Mouse (Mus musculus): ENCODE results near the gene Lhfpl2.
A peak's percentile ranks its signal among the peaks of the same experiment; 100 is the strongest.

Lhfpl2 gene

DNA sequence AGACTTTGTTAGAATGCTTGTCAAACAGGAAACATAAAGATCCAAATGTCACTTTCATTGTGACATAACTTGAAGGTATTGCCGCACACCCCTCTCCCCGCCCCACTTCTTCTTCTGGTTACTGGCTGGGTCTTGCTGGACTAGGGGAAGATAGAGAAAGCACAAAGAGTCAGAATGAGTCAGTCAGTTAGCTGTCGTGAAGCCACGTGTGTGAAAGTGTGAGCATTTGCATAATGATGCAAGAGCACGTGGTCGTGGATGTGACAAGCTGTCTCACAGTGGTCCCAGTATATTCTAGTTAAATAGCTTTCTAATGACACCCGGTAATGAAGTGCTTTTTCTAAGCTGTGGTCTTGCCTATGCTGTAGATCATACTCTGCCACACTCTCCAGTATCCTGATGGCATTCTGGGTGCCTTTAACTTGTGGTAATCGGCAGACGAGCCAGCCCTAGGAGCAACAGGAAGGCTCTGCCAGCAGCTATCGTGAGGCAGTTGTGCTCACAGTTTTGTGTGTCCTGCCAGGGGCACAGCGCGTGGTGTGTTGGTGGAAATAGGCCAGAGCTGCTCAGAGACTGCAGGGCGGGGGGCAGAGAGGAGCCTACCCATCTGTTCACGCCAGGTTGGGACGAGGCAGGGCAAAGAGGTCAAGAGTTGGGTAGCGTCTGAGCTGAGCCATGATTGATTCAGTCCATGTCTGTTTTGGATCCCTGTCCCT is 40.9 kb downstream of the Lhfpl2 start:
- no peak for DNase-seq (ENCODE audit: low read depth)

DNA sequence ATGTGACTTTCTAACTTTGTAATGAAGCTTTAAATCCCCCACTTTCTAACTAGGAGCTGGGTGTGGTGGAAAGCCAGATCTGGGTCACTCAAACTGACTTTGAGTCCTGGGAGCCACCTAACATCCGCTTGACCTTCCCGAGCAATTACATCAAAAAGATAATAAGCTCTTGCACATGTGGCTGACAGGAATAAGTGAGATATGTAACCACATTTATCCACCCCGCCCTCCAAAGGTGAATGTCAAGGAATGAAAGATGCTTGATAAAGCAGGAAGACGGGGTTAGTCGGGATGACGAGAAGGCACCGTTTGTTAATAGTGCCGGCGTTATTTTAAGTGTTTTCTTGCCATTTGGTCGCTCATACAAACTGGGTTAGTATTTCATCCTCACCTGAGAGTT is 41.5 kb downstream of the Lhfpl2 start:
- no peak for DNase-seq (ENCODE audit: low read depth)

DNA sequence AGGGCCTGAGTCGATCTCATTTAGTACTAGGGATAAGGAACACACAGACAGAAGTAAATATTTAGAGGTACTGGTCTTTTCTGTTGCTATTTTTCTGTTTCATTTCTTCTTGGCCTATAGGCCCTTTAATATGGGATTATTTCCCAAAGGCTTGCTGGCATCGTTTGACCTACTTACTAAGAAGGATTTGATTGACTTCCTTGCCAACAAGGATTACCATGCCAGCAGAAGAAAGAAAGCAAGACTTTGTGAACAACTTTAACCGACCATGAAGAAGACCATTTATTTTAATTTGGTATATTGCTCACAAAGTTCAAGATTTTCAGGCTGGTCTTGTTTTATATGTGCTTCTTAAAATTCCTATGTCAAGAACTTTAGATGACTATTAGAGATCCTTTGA is 42.8 kb downstream of the Lhfpl2 start:
- DNase-seq (ENCODE audit: low read depth): no peak

DNA sequence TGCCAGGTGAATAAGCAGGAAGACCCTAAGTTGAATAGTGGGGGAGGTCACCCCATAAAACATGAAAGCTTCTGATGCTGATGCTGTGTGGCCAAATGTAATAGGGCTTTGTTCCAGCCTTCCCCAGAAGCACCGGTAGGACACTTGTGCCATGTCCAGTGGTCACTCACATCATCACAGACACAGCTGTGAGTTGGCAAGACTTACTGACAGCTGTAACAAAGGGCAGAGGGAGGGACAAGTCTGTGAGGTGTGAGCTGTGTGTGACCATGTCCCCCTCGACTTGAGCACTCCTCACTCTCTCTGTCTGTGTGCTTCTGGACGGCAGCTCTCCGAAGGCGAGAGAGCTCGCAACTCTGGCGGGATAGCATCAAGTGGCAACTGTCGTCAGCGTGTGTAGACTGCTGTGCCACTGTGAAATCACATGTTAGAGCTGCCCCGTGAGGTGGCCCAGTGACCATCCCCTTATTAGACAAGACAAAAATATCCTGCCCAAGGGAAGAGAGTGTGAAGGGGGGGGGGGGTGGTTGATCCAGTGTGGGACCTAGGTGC is 43.5 kb downstream of the Lhfpl2 start:
- DNase-seq (ENCODE audit: low read depth): no peak

DNA sequence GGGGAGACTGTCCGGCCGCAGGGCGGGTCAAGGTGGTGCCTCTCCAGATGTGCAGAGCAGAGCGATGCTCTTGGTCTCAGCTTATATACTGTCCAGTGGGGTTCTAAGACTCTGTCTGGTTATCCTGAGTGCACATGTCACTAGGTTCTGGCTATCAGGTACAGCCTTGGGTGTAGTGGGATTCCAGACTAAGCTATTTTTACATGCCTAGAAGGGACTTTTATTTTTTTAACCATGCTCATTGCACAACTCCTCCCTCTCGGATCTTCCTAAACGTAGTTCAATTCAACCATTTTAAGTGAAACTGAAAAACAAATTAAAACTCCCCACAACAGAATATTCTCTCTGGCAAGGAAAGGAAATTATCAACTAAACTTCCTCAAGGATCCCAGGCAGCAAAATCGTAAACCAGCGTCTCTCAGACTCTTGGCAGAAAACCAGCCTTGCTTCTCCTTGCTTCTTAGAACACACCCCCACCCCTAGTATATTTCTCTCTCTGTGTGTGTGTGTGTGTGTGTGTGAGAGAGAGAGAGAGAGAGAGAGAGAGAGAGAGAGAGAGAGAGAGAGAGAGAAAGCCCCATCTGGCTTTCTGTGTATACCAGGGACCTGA is 47.4 kb downstream of the Lhfpl2 start:
- no peak for DNase-seq (ENCODE audit: low read depth)

DNA sequence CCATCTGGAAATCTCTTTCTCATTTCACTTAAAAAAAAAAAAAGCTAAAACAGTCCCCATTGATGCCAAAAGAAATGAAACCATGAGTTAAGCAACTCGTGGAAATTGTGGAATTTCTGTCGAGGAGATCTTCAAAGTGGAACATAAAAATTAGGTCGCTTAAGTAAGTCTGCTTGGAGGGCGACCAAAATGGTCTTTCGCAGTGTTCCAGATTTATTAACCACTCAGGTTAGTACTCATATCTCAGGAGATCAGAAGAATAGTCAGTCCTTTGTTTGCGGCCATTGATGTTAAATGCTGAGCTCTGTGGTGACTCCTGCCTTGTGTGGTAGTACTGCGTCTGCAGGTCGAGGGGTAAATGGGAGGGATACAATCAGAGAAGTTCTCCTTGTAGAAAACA is 48.8 kb downstream of the Lhfpl2 start:
- no peak for DNase-seq (ENCODE audit: low read depth)

DNA sequence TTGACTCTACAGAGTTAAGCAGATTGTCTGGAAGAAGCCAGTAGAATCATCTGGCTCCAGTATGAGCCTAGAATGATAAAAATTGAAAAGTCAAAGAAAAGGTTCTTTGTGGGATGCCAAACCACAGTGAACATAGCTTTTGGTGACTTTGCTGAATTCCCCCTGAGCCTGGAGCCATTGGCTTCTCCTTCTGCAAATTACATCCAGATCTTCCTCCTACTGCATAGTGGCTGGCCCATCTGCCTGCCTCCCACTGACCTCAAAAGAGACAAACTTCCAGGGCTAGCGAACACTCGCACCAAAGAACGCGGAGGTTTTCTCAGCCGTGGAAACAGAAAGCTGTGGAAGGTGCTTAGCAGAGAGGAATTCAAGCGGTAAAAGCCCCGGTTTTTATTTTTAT is 49.4 kb downstream of the Lhfpl2 start:
- DNase-seq (ENCODE audit: low read depth): no peak

DNA sequence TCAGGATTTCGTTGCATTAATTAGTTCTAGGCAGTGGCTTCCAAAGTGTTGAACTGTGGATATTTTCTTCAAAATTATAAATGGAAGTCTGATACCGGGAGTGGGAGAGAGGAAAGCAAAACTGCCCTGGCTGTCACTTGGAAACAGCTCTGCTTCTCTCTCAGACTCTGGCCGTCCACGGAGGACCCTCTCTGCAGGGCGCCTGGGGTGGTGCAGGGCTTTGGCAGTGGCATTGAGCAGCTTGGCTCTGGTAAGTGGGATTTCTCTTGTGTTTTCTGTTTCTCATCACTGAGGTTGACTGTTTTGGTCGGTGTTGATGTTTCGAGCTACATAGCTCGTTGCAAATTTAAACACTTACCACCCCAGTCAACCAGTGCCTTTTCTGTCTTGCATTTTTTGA is 53.0 kb downstream of the Lhfpl2 start:
- DNase-seq (ENCODE audit: low read depth): no peak

DNA sequence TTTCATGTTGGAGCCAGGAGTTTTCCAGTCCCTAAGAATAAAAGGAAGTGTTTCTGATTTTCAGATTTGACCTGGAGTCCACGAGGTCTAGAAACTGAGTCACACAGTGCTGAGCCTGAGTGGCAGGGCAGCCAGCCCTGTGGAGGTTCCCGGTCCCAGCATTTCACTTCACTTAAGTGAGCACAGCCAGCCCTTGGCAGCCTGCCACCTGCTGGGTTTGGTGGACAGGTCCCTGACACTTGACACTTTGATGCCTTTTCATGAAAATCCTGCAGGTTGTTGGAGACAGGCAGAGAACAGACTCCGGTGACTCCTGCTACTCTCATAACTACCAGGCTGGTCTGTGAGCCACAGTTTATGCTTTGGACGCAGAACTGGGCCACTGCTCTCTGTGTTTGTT is 57.9 kb downstream of the Lhfpl2 start:
- DNase-seq (ENCODE audit: low read depth): no peak

DNA sequence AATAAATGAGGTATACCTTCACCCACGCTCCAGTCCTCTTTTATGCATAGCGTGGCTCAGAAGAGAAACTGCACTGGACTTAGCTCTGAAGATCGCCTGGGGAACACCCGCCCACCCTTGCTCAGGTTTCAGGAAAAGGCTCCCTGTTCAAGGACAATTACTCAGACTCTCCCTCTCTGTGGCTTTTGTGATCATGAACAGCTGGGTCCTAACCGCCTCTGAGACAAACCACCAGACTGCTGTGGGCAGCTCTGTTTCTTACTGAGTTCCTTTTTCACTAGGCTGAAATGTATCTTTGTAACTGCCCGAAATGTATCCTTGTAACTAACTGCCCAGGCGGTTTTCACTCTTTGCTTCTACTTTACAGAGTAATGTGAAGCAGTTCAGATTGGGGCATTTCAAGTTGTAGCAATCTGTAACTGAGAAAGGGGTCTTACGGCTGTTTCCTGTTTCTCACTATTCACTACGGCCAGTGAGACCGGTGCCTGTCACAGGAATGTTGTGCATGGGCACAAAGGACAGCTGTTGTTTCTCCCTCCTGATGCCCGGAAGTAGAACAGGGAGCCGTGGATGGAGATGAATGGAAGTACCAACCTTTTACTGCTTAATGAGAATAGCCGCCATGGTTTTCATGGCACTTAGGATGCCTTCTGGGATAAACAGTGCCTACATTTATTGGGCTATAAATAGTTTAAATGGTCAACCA is 59.3 kb downstream of the Lhfpl2 start:
- DNase-seq (ENCODE audit: low read depth): peak; percentile 1

DNA sequence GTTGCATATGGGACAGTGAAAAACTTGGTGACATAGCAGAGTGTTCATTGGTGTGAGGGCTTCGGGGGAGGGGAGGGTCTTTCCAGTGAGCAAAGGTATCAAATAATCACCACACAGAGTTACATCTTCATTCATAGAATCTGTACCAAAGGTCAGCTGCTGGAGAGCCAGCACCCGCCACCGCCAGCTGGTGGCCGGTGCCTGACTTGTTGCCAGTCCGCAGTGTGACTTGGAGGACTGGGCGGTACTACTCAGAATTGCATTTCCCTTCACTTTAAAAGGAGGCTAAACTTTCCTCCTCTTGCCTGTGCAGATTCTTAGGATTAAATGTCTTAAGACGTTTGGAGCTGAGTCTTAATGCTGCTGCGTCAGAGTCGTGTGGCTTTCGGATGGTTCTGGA is 59.9 kb downstream of the Lhfpl2 start:
- no peak for DNase-seq (ENCODE audit: low read depth)

DNA sequence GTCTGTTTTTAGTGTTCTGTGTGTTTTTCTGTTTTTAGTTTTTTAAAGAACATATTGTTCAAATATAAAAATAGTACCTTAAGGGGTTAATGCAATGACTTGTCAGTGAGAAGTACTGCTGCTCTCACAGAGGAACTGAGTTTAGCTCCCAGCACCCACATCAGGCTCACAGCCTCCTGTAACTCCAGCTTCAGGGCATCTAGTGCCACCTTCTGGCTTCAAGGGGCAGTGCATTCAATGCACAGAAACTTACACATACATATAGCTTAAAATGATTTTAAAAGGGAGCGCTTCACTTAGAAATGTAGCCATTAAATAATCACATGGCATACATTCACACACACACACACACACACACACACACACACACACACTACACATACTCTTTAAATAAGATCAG is 60.5 kb downstream of the Lhfpl2 start:
- no peak for DNase-seq (ENCODE audit: low read depth)

DNA sequence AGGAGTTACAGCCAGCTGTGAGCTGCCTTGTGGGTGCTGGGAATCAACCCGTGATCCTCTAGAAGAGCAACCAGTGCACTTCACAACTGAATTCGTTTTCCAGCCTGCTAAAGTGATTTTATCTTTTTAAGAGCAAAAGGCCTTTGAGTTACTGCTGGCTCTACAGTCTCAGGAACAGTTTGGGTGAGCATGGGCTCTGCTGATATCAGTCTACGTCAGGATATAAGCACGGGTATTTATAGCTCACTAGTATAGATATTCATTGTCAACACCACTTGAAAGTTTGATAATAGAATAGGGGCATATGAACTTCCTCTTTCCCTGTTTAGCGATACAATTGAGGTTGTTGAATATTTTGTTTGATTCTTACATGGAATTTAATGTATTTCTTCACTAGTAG is 61.7 kb downstream of the Lhfpl2 start:
- no peak for DNase-seq (ENCODE audit: low read depth)

DNA sequence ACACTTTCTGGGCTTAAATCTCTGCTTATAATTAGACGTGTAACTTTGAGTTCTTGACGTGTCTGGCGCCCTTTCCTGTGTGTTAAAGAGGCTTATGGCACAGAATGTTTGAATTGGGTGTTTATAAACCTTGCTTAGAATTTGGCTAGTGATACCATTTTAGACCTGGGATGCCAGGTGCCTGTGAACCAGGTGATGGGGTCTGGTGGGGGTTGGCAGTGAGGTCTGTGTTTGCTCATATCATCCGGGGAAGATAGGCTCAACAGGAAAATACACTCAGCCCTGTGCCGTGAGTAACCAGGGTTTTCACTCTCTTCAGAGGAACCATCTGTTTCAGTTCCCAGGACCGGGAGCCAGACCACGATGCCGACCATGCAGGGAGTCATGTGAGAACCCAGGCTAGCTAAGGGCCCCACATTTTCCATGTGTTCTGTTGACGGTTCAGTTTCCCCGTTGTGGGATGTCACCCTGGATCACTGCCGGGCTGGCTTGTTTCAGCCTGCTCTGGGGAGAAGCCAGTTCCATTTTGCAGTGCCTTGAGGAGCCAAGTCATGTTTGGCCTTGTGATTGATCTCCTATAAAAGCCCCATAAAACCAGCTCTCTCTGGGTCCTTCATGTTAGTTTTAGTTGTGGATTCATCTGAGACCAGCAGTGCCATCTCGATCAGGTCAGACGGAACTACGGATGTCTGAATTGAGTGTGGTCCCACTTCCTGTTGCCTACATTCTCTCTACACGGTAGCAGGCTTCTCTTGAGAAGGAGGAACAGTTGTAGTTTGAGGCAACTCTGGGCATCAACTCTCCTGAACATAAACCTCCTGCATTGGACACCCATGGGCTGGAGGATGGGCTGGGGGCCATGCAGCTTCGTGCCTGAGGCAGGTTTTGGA is 65.4 kb downstream of the Lhfpl2 start:
- no peak for DNase-seq (ENCODE audit: low read depth)

DNA sequence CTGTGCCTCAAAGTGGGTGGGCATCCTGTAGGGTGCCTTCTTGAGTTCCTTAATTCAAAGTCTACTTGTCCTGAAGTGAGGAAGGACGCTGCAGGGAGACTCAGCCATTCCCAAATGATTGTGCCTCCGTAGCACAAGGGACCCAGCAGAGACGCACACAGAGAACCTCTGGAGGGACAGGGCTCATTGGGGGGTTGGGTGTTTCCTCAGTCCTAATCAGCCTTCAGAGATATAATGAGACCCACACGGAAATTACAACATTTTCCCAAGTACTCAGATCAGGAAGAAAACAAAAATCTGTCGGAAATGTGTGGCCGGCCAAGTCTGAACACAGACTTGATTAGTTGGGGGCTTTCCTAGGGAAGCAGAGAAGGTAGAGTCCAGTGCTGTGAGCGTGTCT is 72.8 kb downstream of the Lhfpl2 start:
- no peak for DNase-seq (ENCODE audit: low read depth)

DNA sequence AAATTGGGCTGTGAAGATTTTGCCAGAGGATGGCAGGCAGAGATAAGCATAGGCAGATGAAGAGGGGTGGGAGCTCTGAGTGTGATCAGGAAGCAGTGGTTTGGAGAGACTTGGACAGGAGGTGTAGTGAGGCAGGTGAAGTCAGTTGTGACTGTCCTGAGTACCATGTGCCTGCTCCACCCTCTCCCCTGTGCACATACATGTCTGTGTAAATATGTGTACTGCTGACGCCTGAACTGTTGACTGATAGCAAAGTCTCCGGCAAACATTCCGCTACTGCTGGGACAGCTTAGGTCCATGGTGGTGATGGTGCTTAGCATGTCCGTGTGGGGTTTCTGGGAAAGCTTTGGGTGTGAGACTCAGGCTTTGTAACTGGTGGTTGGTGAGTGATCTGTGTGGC is 73.5 kb downstream of the Lhfpl2 start:
- no peak for DNase-seq (ENCODE audit: low read depth)

DNA sequence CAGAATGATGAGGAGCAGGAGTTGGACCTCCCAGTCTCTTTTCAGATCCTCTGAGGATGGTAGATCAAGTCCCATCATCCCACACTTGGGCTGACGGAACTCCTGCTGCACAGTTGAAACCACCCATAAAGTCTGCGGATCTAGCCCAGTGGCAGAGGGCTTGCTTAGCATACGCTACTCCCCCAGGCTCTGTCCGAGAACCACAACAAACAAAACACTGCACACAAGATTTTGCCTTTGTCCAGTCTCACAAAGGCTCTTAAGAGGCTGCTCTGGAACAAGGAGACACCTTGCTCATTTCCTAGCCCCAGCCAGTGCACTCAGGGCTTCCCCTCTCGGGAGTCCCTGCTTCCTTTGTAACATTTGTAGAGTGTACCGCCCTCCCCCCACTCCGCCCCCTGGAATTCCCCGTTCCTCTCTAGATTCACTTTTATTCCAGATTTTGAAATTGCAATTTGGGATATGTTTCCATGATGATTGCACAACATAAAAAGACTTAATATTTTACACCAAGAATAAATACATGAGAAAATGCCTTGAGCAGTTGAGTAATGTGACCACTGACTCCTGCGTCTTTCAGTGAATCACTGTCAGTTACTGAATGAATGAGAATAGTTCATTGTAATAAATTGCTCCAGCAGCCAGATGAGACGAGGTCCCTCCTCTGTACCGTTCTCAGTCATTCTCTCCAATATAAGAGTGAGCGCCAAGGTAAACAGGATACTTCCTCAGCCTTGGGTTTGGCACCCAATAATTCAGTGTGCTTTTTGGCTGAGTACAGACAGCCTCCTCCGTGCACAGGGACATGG is 74.8 kb downstream of the Lhfpl2 start:
- DNase-seq (ENCODE audit: low read depth): no peak

DNA sequence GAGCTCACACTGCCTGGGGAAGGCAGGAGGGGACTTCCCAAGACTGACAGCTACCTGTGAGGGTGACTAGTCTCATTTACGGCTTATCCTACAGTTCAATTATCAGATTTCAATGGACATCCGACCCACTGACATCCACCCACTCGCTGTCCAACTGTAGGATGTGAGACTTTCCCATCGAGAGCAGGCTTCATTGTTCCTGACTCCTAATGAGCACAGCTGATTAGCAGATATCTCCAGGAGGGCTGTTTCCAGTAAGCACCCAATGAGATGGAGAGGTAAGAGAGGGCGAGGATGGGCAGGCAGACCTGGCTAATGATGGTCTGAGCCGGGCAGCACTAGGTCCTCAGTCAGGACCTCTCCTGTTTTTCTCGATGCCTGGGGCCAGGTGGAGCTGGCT is 77.0 kb downstream of the Lhfpl2 start:
- DNase-seq (ENCODE audit: low read depth): no peak

DNA sequence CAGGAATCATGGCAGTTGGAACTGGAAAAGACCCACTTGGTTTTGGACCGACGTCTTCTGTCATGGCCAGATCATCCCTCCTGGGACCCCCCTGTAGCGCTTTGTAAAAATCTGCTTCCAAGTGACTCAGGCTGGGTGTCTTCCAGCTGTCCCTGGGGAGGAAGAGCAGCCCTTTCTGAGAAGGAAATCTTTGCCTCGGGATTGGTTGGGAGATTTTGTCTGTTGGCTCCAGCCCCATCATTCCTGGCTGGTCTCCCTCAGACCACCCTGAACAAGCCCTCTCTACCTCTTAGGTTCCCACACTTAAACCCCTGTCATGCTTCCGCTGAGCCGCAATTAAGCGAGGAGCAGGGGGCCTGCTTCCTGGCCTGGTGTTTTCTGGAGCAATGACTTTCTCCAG is 77.6 kb downstream of the Lhfpl2 start:
- DNase-seq (ENCODE audit: low read depth): no peak

DNA sequence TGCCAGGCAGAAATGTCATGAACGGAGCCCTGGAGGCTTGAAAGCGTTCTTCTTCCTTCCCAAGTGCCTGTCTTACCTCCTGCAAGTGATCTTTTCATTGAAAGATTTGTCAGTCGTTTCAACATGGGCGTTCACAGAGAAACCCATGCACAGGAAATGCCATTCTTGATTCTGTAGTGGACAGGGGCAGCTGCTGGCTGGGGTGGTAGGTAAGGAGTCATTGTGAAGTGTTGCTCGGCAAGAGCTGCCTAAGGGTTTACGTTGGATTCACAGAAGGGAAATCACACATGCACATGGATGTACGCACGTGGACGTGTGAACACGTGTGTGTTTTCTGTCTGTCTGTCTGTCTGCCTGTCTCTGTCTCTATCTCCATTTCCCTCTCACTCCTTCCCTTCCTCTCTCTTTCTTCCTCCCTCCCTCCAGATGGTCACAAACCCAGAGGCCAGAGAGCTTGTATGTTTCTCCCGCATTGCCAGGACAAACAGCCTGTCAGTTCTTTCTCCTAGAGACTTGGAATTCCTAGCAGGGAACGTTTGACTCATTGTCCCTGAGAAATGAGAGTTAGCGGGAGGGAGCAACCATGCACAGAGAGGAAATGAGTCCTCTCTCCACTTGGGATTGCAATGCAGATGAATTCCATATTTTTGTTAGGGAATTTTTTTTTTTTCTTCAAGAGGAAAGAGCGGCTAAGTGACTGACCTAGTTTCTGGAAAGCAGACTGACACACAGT is 82.3 kb downstream of the Lhfpl2 start:
- DNase-seq (ENCODE audit: low read depth): no peak

DNA sequence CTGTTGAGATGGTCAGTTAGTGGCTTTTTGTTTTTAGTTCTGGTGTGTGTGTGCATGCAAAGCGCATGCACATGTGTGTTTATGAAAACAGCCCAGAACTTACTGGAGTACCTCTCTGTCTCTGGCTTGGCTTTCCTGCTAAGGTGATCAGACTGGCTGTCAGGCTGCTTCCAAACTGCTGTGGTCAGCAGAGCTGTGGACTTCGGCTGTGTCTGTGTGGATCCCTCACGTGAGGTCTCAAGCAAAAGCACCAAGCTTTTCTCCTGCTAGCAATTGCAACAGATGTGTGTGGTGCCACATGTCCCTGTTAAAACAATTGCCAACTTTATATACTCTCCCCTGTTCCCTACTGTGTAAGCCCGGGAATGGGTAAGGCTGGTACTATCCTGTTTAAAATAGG is 82.8 kb downstream of the Lhfpl2 start:
- no peak for DNase-seq (ENCODE audit: low read depth)

All from induced T-regulatory cell, adult 2 months (primary cell).